In the genomic region with DNA sequence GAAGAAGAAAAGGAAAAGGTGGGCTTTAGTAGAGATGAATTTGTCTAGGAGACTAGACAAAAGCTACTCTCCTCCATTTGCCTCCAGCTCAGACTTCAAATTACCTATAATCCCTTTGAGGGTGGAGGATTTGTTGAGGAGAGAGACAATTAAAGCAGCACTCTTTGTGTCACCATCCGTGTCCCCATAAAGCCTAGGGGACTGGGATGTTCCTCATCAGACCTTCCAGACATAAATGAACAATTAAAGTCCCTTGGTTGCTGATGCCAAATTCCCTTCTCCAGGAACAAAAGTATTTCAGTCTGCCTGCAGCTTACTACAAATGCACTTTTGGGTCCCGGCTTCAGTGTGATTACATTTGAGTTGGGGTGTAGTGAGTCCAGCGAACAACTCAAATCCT, we compare ENCODE assay signal across 21 mouse cellular contexts.
DNase-seq lines count a peak whose midpoint lies in the region; ATAC-seq lines count a peak whose summit lies in the region.
"Had no signal": no experiment of that assay in that cellular context is flagged by ENCODE, and none has a peak within 500 bp of the region (broad histone marks: within the 10 kb centered on the region; RNA-seq: fewer than 3 reads in every experiment).

No protein-coding gene starts in this region.

- H3K27me3 ChIP-seq in midbrain, embryonic 10.5 days (ENCODE audit: low read depth, poor library complexity, severe bottlenecking): no peaks in the 10 kb centered on the region
- no peaks in the 10 kb centered on the region for H3K27me3 ChIP-seq in midbrain, embryonic 16.5 days (ENCODE audit: control insufficient read depth, insufficient read depth, low read depth, low read length)
- H3K27me3 ChIP-seq in hindbrain, embryonic 15.5 days: no peaks in the 10 kb centered on the region
- no peaks in the 10 kb centered on the region for H3K27me3 ChIP-seq in midbrain, embryonic 15.5 days (replicated peaks)
- H3K27me3 ChIP-seq: heart, embryonic 15.5 days; limb, embryonic 12.5 days; midbrain, embryonic 12.5 days had no signal

- WGBS in midbrain, embryonic 10.5 days: 29% methylated on average over 3 of the region's 3 CpGs
- WGBS in midbrain, embryonic 16.5 days: 15% methylated on average over 3 of the region's 3 CpGs
- WGBS in hindbrain, embryonic 15.5 days: 47% methylated on average over 3 of the region's 3 CpGs
- 23% methylated on average over 3 of the region's 3 CpGs for WGBS in midbrain, embryonic 15.5 days

- no peak overlapping the region for H3K4me2 ChIP-seq in midbrain, embryonic 16.5 days (ENCODE audit: low read length)
- no peak overlapping the region for H3K4me2 ChIP-seq in hindbrain, embryonic 15.5 days
- no peak overlapping the region for H3K4me2 ChIP-seq in midbrain, embryonic 15.5 days
- H3K4me2 ChIP-seq: heart, embryonic 15.5 days; limb, embryonic 12.5 days; liver, embryonic 11.5 days; midbrain, embryonic 12.5 days had no signal

- H3K9ac ChIP-seq in midbrain, embryonic 16.5 days (ENCODE audit: low read depth, low read length): no peak overlapping the region
- H3K9ac ChIP-seq in hindbrain, embryonic 15.5 days: no peak overlapping the region
- no peak overlapping the region for H3K9ac ChIP-seq in midbrain, embryonic 15.5 days
- H3K9ac ChIP-seq: heart, embryonic 15.5 days; limb, embryonic 12.5 days; liver, postnatal 0 days; midbrain, embryonic 12.5 days had no signal

- H3K36me3 ChIP-seq in midbrain, embryonic 10.5 days: no peaks in the 10 kb centered on the region
- no peaks in the 10 kb centered on the region for H3K36me3 ChIP-seq in midbrain, embryonic 16.5 days (ENCODE audit: control insufficient read depth, insufficient read depth, low read length)
- no peaks in the 10 kb centered on the region for H3K36me3 ChIP-seq in hindbrain, embryonic 15.5 days
- H3K36me3 ChIP-seq in midbrain, embryonic 15.5 days (replicated peaks): no peaks in the 10 kb centered on the region
- H3K36me3 ChIP-seq: heart, embryonic 15.5 days; limb, embryonic 12.5 days; midbrain, embryonic 12.5 days had no signal

- DNase-seq in embryo, embryonic 10.5 days (ENCODE audit: low spot score): peak; percentile 1
- DNase-seq in embryo, embryonic 9.5 days (ENCODE audit: extremely low spot score): no peak
- no peak for DNase-seq in midbrain, embryonic 10.5 days (ENCODE audit: low spot score)
- no peak for DNase-seq in right cerebral cortex, postnatal 36 days (ENCODE audit: low spot score in 2 of 2)
- DNase-seq in cerebellum, adult 9-11 months: no peak
- DNase-seq: adrenal gland, postnatal 25 days; heart, postnatal 36 days; kidney, postnatal 25 days; liver, postnatal 0 days; lung, postnatal 10 days; right cerebral cortex, postnatal 4 days; thymus, postnatal 25 days had no signal

- H3K4me1 ChIP-seq in midbrain, embryonic 10.5 days: peaks cover 24% of the 10 kb centered on the region
- H3K4me1 ChIP-seq in midbrain, embryonic 16.5 days (ENCODE audit: control insufficient read depth, insufficient read depth, low read length): peaks cover 14% of the 10 kb centered on the region
- H3K4me1 ChIP-seq in hindbrain, embryonic 15.5 days (replicated peaks): peaks cover 20% of the 10 kb centered on the region
- H3K4me1 ChIP-seq in midbrain, embryonic 15.5 days: peaks cover 20% of the 10 kb centered on the region
- H3K4me1 ChIP-seq: limb, embryonic 12.5 days had no signal

- H3K27ac ChIP-seq in midbrain, embryonic 10.5 days (replicated peaks): peak overlapping the region; percentile 63
- H3K27ac ChIP-seq in midbrain, embryonic 16.5 days (ENCODE audit: low read length): no peak overlapping the region
- H3K27ac ChIP-seq in hindbrain, embryonic 15.5 days (replicated peaks): peak overlapping the region; percentile 36; the same call in 1 of the 2 replicates
- peak overlapping the region; percentile 27 for H3K27ac ChIP-seq in midbrain, embryonic 15.5 days
- H3K27ac ChIP-seq: heart, embryonic 15.5 days; layer of hippocampus, adult 2 months; limb, embryonic 12.5 days; midbrain, embryonic 12.5 days had no signal

- H3K4me3 ChIP-seq in midbrain, embryonic 10.5 days: no peak overlapping the region
- no peak overlapping the region for H3K4me3 ChIP-seq in midbrain, embryonic 16.5 days (ENCODE audit: low read depth, low read length)
- H3K4me3 ChIP-seq in hindbrain, embryonic 15.5 days: no peak overlapping the region
- no peak overlapping the region for H3K4me3 ChIP-seq in midbrain, embryonic 15.5 days
- H3K4me3 ChIP-seq: heart, embryonic 15.5 days; layer of hippocampus, adult 2 months; limb, embryonic 12.5 days; midbrain, embryonic 12.5 days had no signal

- H3K9me3 ChIP-seq in midbrain, embryonic 10.5 days (replicated peaks): no peaks in the 10 kb centered on the region
- H3K9me3 ChIP-seq in midbrain, embryonic 16.5 days (replicated peaks; ENCODE audit: control insufficient read depth, low read length, poor library complexity, severe bottlenecking): no peaks in the 10 kb centered on the region
- H3K9me3 ChIP-seq in hindbrain, embryonic 15.5 days: no peaks in the 10 kb centered on the region
- H3K9me3 ChIP-seq in midbrain, embryonic 15.5 days: no peaks in the 10 kb centered on the region
- H3K9me3 ChIP-seq: heart, embryonic 15.5 days; limb, embryonic 12.5 days; midbrain, embryonic 12.5 days had no signal

- no peak for ATAC-seq in midbrain, embryonic 16.5 days
- ATAC-seq in hindbrain, embryonic 15.5 days (ENCODE audit: low FRiP score, low read depth): no peak
- 0 out of 2 replicates have a peak, but pooled peaks have one; percentile 28 for ATAC-seq in midbrain, embryonic 15.5 days (replicated peaks)
- ATAC-seq: intestine, postnatal 0 days; liver, postnatal 0 days had no signal
